Mouse (Mus musculus) E14TG2a.4 (cell line): ENCODE measurements at regions not wholly inside any gene's neighbourhood (a gene's known extent, or its start where the extent isn't known, plus 50 kb on each side); places are given as distances from the start of the nearest gene placed in this dataset.

ENCODE experiments used
- H3K27me3 ChIP-seq: 2 replicates; pipeline ENCODE4 v1.6.1; 2014; ENCODE audit warnings: low read length, control low read depth; ENCODE audit not compliant: insufficient read depth
- H3K36me3 ChIP-seq: 2 replicates; pipeline ENCODE4 v1.6.1; 2014; ENCODE audit warnings: low read length, control low read depth; ENCODE audit not compliant: insufficient read depth
- H3K4me1 ChIP-seq: replicated peaks from 2 replicates; pipeline ENCODE4 v1.6.1; 2014; ENCODE audit warnings: low read depth, low read length, control low read depth
- H3K4me3 ChIP-seq: replicated peaks from 2 replicates; pipeline ENCODE4 v1.5.1; 2014; ENCODE audit warnings: mild to moderate bottlenecking, low read length
- H3K9me3 ChIP-seq: 2 replicates; pipeline ENCODE4 v1.6.1; 2014; ENCODE audit warnings: low read length, control low read depth
- CTCF ChIP-seq: conservative IDR thresholded peaks from 2 replicates; pipeline ENCODE4 v1.5.1; 2014; ENCODE audit warnings: low read length
- NANOG ChIP-seq: IDR thresholded peaks from 2 replicates; pipeline ENCODE4 v1.6.1; 2014; ENCODE audit warnings: borderline replicate concordance, low read length, mixed read lengths
- POU5F1 ChIP-seq: IDR thresholded peaks from 2 replicates; pipeline ENCODE4 v1.6.1; 2014; ENCODE audit warnings: low read length, borderline replicate concordance

GRCm38 (mm10) chr3:4796909-4797566 lies 953.6 kb upstream of the Gm8797 start:
- H3K27me3 ChIP-seq = no peaks in the 10 kb centered on the region
- no peak for TF ChIP-seq NANOG
- TF ChIP-seq CTCF = no peak
- no peak for TF ChIP-seq POU5F1
- no peaks in the 10 kb centered on the region for H3K4me1 ChIP-seq
- no peaks in the 10 kb centered on the region for H3K36me3 ChIP-seq
- H3K4me3 ChIP-seq = no peak overlapping the region
- H3K9me3 ChIP-seq = no peaks in the 10 kb centered on the region

GRCm38 (mm10) chr3:4797567-4797940 lies 953.1 kb upstream of the Gm8797 start:
- no peak for TF ChIP-seq CTCF
- no peak for TF ChIP-seq POU5F1
- TF ChIP-seq NANOG = no peak
- no peaks in the 10 kb centered on the region for H3K27me3 ChIP-seq
- H3K36me3 ChIP-seq = no peaks in the 10 kb centered on the region
- no peak overlapping the region for H3K4me3 ChIP-seq
- H3K9me3 ChIP-seq = no peaks in the 10 kb centered on the region
- H3K4me1 ChIP-seq = no peaks in the 10 kb centered on the region

GRCm38 (mm10) chr3:4798366-4798765 lies 952.2 kb upstream of the Gm8797 start:
- no peaks in the 10 kb centered on the region for H3K36me3 ChIP-seq
- H3K9me3 ChIP-seq = no peaks in the 10 kb centered on the region
- H3K4me3 ChIP-seq = no peak overlapping the region
- H3K27me3 ChIP-seq = no peaks in the 10 kb centered on the region
- no peak for TF ChIP-seq CTCF
- TF ChIP-seq NANOG = no peak
- TF ChIP-seq POU5F1 = no peak
- no peaks in the 10 kb centered on the region for H3K4me1 ChIP-seq

DNA sequence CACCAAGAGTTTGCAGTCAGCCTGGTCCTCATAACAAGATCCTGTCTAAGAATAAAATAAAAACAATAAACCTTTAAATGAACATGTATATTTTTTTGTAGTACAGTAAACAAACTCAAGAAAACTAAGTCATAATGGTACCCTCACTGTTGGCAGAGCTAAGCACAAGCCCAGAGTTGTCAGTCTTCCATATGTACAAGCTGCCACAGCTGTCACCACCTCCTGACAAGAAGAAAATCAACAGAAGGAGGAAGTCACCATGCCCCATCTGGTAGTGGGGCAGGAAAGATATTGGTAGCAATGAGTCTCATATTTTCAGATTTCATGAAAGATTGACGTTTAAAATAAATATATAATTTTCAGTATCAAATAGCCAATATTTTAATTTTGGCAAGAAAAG lies 916.1 kb upstream of the Gm8797 start:
- H3K9me3 ChIP-seq = no peaks in the 10 kb centered on the region
- TF ChIP-seq CTCF (no peak), POU5F1 (no peak), NANOG (no peak)
- H3K36me3 ChIP-seq = no peaks in the 10 kb centered on the region
- no peak overlapping the region for H3K4me3 ChIP-seq
- H3K4me1 ChIP-seq = no peaks in the 10 kb centered on the region
- no peaks in the 10 kb centered on the region for H3K27me3 ChIP-seq

- H3K9me3 ChIP-seq = no peaks in the 10 kb centered on the region
- no peaks in the 10 kb centered on the region for H3K27me3 ChIP-seq
- H3K4me3 ChIP-seq = no peak overlapping the region
- TF ChIP-seq CTCF (no peak), NANOG (no peak), POU5F1 (no peak)
- no peaks in the 10 kb centered on the region for H3K36me3 ChIP-seq
- H3K4me1 ChIP-seq = no peaks in the 10 kb centered on the region
Measured at GRCm38 (mm10) chr3:4835645-4836044, 915.0 kb upstream of the Gm8797 start.

DNA sequence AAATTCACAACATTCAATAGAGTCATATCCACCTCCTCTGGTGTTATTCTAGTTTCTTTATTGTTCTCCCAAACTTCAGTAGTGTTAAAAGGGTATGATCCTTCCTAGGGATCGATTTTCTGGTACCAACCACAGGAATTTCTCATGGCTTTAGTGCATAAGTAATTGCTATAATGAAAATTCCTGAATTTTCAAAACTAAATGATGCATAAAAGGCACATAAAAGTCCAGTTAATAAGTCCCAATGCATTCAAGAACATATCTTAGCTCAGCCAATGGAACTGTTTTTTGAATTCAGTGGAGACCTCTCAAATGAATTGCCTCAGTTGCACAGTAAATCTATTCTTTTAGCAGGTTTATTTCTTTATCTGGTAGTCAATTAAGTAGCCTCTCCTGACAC lies 913.7 kb upstream of the Gm8797 start:
- TF ChIP-seq CTCF (no peak), POU5F1 (no peak), NANOG (no peak)
- H3K36me3 ChIP-seq = no peaks in the 10 kb centered on the region
- H3K4me3 ChIP-seq = no peak overlapping the region
- H3K27me3 ChIP-seq = no peaks in the 10 kb centered on the region
- H3K4me1 ChIP-seq = no peaks in the 10 kb centered on the region
- no peaks in the 10 kb centered on the region for H3K9me3 ChIP-seq

DNA sequence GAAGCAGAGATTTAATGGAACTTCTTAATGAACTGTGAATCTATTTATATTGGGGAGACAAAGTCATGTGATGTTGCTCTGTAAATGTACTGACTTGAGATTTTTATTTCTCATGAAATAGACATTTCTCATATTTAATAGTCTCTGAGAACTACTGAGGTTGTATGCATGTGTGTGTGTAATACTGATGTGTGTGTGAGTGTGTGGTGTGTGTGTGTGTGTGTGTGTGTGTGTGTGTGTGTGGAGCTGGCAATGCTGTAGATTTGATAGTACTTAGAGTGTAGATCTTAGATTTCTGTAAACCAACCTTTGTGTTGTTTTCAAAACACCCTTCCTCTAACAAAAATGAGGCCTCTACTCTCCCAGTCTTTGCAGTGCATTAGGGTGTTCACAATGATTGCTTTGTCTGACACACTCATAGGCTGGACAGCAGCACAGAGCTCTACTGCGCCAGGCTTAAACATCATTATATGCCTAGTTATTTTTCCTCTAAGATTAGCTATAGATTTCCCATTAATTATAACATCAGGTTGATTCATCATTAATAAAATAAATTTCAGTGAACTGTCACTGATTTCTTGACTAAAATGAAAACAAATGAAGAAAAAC lies 895.5 kb upstream of the Gm8797 start:
- Histone ChIP-seq H3K4me1 (no peaks in the 10 kb centered on the region), H3K27me3 (no peaks in the 10 kb centered on the region), H3K36me3 (no peaks in the 10 kb centered on the region), H3K4me3 (no peak overlapping the region), H3K9me3 (peaks cover 13% of the 10 kb centered on the region)
- no peak for TF ChIP-seq POU5F1
- TF ChIP-seq CTCF = no peak
- TF ChIP-seq NANOG = no peak

DNA sequence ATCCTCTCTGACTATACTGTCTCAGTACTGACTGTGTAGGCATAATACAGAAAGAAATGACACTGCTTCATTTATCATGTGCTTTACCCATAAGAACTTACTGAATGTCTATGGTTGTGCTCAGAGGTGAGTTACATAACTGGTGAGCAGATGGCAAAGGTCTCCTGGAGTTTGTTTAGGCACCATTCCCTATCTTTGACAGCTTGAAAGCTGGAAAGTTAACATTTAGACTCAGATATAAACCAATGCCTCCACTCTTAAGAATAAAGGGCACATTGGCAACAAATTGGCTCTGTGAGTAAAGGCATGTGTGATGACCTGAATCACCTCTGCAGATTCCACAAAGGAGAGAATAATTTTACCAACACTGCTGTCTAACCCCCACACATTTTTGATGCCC lies 894.0 kb upstream of the Gm8797 start:
- Histone ChIP-seq H3K9me3 (peaks cover 23% of the 10 kb centered on the region), H3K4me1 (no peaks in the 10 kb centered on the region), H3K27me3 (no peaks in the 10 kb centered on the region), H3K36me3 (no peaks in the 10 kb centered on the region), H3K4me3 (no peak overlapping the region)
- TF ChIP-seq CTCF (no peak), NANOG (no peak), POU5F1 (no peak)

DNA sequence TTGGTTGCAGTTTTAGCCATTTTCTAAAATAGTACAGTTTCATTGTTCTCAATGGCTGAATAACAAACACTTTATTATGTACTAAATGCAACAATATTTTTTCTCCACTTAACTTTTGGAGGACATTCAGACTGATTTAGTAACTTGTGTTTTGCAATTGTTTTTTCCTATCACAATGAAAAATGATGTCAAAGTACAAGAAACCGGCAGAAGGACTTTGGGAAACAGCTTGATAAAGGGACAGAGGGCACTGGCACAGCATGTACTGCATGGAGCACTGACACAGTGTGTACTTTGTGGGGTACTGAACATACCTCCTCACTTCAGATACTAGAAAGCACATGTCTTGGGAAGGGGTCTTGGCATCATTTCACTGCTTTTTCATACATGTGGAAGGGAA lies 884.4 kb upstream of the Gm8797 start:
- Histone ChIP-seq H3K9me3 (peaks cover 32% of the 10 kb centered on the region), H3K36me3 (no peaks in the 10 kb centered on the region), H3K27me3 (no peaks in the 10 kb centered on the region), H3K4me3 (no peak overlapping the region), H3K4me1 (no peaks in the 10 kb centered on the region)
- TF ChIP-seq POU5F1 (no peak), NANOG (no peak), CTCF (no peak)
